Mouse (Mus musculus) heart, embryonic 11.5 days (tissue): ENCODE results near the gene Lrrtm4. TPM values are rescaled to one million over a fixed set of nuclear protein-coding genes. Genes with fewer than 3 reads are reported as not detected.

Experiments used
- ATAC-seq: fragments of 200-750 bp; cut with Nextera tagmentation; replicated peaks from 2 replicates; pipeline ENCODE4 v1.8.0; 2017; ENCODE audit warnings: moderate library complexity; ENCODE audit not compliant: insufficient number of reproducible peaks, low FRiP score, low TSS enrichment
- H3K27ac ChIP-seq: fragments of 300-500 bp; sonication (generic); 2 replicates; pipeline ENCODE4 v1.5.1; 2014; ENCODE audit warnings: mild to moderate bottlenecking, low read depth, low read length
- H3K27me3 ChIP-seq: fragments of 300-500 bp; sonication (generic); 2 replicates; pipeline ENCODE4 v1.6.1; 2014; ENCODE audit warnings: mild to moderate bottlenecking, low read length, mixed read lengths; ENCODE audit not compliant: control insufficient read depth, insufficient read depth
- H3K36me3 ChIP-seq: fragments of 300-500 bp; sonication (generic); 2 replicates; pipeline ENCODE4 v1.6.1; 2014; ENCODE audit warnings: mild to moderate bottlenecking, low read length, moderate library complexity, mixed read lengths; ENCODE audit not compliant: control insufficient read depth, insufficient read depth
- H3K4me1 ChIP-seq: fragments of 300-500 bp; sonication (generic); 2 replicates; pipeline ENCODE4 v1.6.1; 2014; ENCODE audit warnings: low read length; ENCODE audit not compliant: control insufficient read depth, insufficient read depth
- H3K4me2 ChIP-seq: fragments of 300-500 bp; sonication (generic); 2 replicates; pipeline ENCODE4 v1.6.1; 2014; ENCODE audit warnings: mild to moderate bottlenecking, moderate library complexity
- H3K4me3 ChIP-seq: fragments of 300-500 bp; sonication (generic); 2 replicates; pipeline ENCODE4 v1.5.1; 2014; ENCODE audit warnings: low read depth, low read length
- H3K9ac ChIP-seq: fragments of 300-500 bp; sonication (generic); 2 replicates; pipeline ENCODE4 v1.6.1; 2014; ENCODE audit warnings: mild to moderate bottlenecking, low read depth, low read length, moderate library complexity
- H3K9me3 ChIP-seq: fragments of 300-500 bp; sonication (generic); replicated peaks from 2 replicates; pipeline ENCODE4 v1.6.1; 2016; ENCODE audit warnings: low read length; ENCODE audit not compliant: control insufficient read depth
- WGBS: fragments of 180-500 bp; shearing (Covaris S2); extraction: QIAGEN DNeasy Blood & Tissue Kit; methylation state at CpG from one replicate; pipeline ENCODE4 v1.1.7; 2014; ENCODE audit not compliant: insufficient replicate concordance; 5-methylcytosine and 5-hydroxymethylcytosine counted together
- polyA plus RNA-seq: library from polyadenylated mRNA; unstranded; fragments of >200 nt; fragmentation: Nextera tagmentation; extraction: Ambion mirVana; gene quantifications from 2 replicates; pipeline ENCODE4 v1.2.1, GENCODE M21; 2014

The Lrrtm4 gene
- polyA plus RNA-seq, 1 experiment from 2014 or later, result 1.7 TPM

DNA sequence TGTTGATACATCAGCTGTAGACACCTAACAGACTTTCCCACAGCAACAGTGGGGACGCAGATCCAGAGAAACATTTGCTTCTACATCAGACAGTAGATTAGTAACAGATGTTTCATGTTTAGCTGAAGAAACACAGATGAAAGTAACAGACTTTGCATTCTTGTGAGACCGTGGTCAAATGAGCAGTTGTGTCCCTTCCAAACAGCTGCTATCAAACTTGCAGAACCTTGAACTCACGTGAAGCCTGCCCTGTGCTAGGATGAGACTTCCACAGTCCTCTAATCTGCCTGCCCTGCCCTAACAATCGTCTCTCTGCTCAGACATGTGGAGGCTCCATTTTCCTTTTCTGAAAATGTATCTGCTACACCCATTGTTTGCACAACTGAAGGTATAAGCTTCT lies 245.3 kb downstream of the Lrrtm4 start:
- H3K4me3 ChIP-seq, result no peak overlapping the region
- ATAC-seq, result no peak
- H3K4me1 ChIP-seq, result no peaks in the 10 kb centered on the region
- WGBS, result 55% methylated on average over 4 of the region's 4 CpGs
- no peaks in the 10 kb centered on the region for H3K9me3 ChIP-seq
- no peaks in the 10 kb centered on the region for H3K27me3 ChIP-seq
- no peaks in the 10 kb centered on the region for H3K36me3 ChIP-seq
- H3K27ac ChIP-seq, result no peak overlapping the region
- H3K9ac ChIP-seq, result no peak overlapping the region
- H3K4me2 ChIP-seq, result no peak overlapping the region

DNA sequence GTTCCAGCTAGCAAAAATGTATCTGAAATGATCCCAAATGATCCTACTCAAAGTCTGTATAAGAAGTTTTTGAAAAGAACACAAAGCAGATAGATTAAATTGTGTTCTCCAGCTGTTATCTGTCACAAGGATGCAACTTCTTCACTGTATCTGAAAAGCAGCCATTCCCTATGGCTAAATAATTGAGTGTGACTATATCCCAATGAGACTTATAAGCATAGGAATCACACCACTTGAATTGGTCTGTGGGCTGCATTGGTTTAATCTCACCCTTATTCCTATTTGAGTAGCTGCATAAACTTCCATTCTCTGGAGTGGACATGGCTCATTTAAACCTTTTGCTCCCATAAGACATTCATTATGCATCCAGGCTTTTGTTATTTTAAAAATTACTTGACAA lies 245.9 kb downstream of the Lrrtm4 start:
- H3K9me3 ChIP-seq, result no peaks in the 10 kb centered on the region
- no peak overlapping the region for H3K27ac ChIP-seq
- H3K27me3 ChIP-seq, result no peaks in the 10 kb centered on the region
- ATAC-seq, result no peak
- H3K4me1 ChIP-seq, result no peaks in the 10 kb centered on the region
- H3K4me3 ChIP-seq, result no peak overlapping the region
- H3K9ac ChIP-seq, result no peak overlapping the region
- no peaks in the 10 kb centered on the region for H3K36me3 ChIP-seq
- H3K4me2 ChIP-seq, result no peak overlapping the region

DNA sequence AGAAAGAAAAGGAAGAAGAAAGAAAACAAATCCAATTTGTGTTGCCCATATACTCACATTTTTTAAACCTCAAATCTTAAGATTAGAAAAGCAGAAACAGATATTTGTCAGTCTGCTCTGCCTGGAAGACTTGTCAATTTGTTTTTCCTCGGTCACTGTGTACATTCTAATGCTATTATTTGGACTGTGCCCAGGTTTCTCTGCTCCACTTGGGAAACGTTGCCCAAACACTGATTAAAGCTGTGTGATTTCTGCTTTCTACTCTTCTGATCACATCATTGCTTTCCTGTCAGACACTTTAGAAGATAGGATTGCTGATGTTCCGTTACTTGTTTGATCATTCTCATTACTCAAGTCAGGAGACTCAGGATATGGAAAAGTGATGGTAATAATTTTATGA lies 247.1 kb downstream of the Lrrtm4 start:
- Histone ChIP-seq H3K36me3 (no peaks in the 10 kb centered on the region), H3K4me2 (no peak overlapping the region), H3K27ac (no peak overlapping the region), H3K9me3 (no peaks in the 10 kb centered on the region), H3K4me3 (no peak overlapping the region), H3K9ac (no peak overlapping the region), H3K27me3 (no peaks in the 10 kb centered on the region), H3K4me1 (no peaks in the 10 kb centered on the region)
- no peak for ATAC-seq
- 64% methylated on average over 3 of the region's 3 CpGs for WGBS

DNA sequence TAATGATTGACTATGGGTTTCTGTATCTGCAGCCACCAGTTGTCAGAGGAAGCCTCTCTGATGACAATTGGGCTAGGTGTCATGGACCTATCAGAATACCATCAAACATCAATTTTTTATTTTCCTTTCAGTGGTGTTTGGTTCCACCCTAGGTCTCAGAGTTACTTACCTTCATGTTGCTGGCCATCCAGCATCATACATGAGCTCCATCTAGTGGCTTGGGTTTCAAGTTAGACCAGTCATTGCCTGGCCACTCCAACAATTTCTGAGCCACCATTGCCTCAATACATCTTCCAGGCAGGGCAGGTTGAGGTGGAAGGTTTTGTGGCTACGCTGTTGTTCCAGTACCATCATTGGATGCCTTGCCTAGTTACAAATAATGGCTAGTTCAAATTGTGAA lies 268.3 kb downstream of the Lrrtm4 start:
- H3K9ac ChIP-seq, result no peak overlapping the region
- H3K36me3 ChIP-seq, result no peaks in the 10 kb centered on the region
- H3K27me3 ChIP-seq, result no peaks in the 10 kb centered on the region
- ATAC-seq, result no peak
- H3K4me3 ChIP-seq, result no peak overlapping the region
- H3K4me2 ChIP-seq, result no peak overlapping the region
- no peak overlapping the region for H3K27ac ChIP-seq
- no peaks in the 10 kb centered on the region for H3K9me3 ChIP-seq
- no peaks in the 10 kb centered on the region for H3K4me1 ChIP-seq
- 92% methylated on average over 1 of the region's 1 CpGs for WGBS

DNA sequence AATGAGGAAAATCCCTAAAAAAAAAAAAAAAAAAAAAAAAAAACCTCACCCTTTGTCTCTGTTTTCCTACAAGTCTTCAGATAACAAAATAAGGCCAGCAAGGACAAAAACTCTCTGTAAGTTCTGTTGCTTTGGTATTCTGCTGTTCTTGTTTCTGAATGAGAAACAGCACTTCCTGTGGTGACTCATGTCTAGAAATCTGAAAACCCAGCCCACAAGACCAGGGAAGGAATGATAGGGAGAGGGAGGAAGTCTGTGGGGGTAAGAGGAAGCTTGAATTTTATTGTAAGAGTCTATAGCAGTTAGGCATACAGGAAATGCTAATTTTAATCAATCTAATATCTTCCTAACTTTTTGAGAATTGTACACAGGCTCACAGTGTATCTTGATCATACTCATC lies 283.2 kb downstream of the Lrrtm4 start:
- Histone ChIP-seq H3K4me2 (no peak overlapping the region), H3K27me3 (no peaks in the 10 kb centered on the region), H3K27ac (no peak overlapping the region), H3K9ac (no peak overlapping the region), H3K9me3 (no peaks in the 10 kb centered on the region), H3K4me3 (no peak overlapping the region), H3K4me1 (no peaks in the 10 kb centered on the region), H3K36me3 (no peaks in the 10 kb centered on the region)
- ATAC-seq, result no peak

- Histone ChIP-seq H3K4me1 (no peaks in the 10 kb centered on the region), H3K27me3 (no peaks in the 10 kb centered on the region), H3K9ac (no peak overlapping the region), H3K9me3 (no peaks in the 10 kb centered on the region), H3K4me2 (no peak overlapping the region), H3K36me3 (no peaks in the 10 kb centered on the region), H3K4me3 (no peak overlapping the region), H3K27ac (no peak overlapping the region)
- 76% methylated on average over 1 of the region's 1 CpGs for WGBS
- no peak for ATAC-seq
Measured at GRCm38 (mm10) chr6:80303568-80303967, 284.9 kb downstream of the Lrrtm4 start.

DNA sequence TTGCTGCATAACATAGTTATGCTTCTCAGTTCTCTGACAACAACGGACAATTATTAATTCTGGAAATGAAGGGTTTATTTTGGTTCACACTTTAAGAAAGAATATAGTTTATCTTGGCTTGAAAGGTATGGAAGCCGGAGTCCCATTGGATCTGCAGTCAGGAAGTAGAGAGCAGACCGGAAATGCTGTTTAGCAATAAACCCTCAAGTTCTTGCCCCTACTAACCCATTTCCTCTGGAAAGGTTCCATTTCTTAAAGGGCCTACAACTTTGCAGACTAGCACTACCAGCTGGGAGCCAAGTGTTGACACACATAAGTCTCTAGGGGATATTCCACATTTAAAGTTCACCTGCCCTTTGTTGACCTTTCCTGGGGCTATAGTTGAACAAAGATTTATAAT lies 309.7 kb downstream of the Lrrtm4 start:
- no peak overlapping the region for H3K4me3 ChIP-seq
- H3K36me3 ChIP-seq, result no peaks in the 10 kb centered on the region
- no peak overlapping the region for H3K4me2 ChIP-seq
- H3K27ac ChIP-seq, result no peak overlapping the region
- no peaks in the 10 kb centered on the region for H3K9me3 ChIP-seq
- H3K27me3 ChIP-seq, result no peaks in the 10 kb centered on the region
- H3K9ac ChIP-seq, result no peak overlapping the region
- H3K4me1 ChIP-seq, result no peaks in the 10 kb centered on the region
- 86% methylated on average over 3 of the region's 3 CpGs for WGBS
- no peak for ATAC-seq

DNA sequence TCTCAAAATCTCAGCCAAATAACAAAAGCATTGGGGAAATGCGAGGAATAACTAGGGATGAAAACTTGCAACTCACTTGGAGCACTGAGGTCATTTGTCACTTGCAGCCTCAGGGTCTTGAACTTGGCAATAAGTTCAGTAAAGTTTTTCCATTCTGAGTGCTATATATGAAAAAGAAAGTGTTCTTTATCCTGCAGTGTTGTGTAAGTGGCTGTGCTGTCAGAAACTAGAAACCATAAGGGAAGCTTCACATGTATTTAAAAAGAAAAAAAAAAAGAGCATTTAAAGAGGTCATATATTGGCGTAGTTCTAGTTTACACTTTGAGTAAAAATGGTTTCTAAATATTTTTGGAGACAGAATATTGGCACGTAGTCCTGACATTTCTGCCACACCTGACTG lies 313.1 kb downstream of the Lrrtm4 start:
- H3K4me1 ChIP-seq, result no peaks in the 10 kb centered on the region
- no peaks in the 10 kb centered on the region for H3K36me3 ChIP-seq
- 72% methylated on average over 3 of the region's 3 CpGs for WGBS
- H3K9ac ChIP-seq, result no peak overlapping the region
- H3K27me3 ChIP-seq, result no peaks in the 10 kb centered on the region
- no peaks in the 10 kb centered on the region for H3K9me3 ChIP-seq
- no peak for ATAC-seq
- no peak overlapping the region for H3K27ac ChIP-seq
- no peak overlapping the region for H3K4me2 ChIP-seq
- H3K4me3 ChIP-seq, result no peak overlapping the region

DNA sequence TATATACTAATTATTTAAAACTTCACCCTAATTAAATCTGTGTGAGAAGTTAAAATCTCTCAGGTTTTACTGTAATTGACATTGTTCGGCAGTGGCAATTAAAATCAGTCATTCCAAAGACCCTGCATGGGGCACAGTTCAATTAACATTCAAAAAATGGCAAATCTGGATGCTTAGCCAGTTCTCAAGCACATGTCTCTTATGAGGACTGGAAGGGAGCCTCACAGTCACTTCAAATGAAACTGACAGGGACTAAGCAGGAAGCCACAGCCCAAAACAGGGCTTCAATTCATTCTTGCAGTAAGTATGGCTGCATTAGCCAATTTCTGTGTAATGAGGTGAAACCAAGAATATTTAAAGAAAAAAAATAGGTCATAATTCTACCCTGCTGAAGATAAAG lies 333.6 kb downstream of the Lrrtm4 start:
- no peaks in the 10 kb centered on the region for H3K4me1 ChIP-seq
- no peak overlapping the region for H3K27ac ChIP-seq
- H3K4me3 ChIP-seq, result no peak overlapping the region
- no peaks in the 10 kb centered on the region for H3K9me3 ChIP-seq
- H3K36me3 ChIP-seq, result no peaks in the 10 kb centered on the region
- H3K27me3 ChIP-seq, result no peaks in the 10 kb centered on the region
- ATAC-seq, result no peak
- 78% methylated on average over 1 of the region's 1 CpGs for WGBS
- H3K4me2 ChIP-seq, result no peak overlapping the region
- no peak overlapping the region for H3K9ac ChIP-seq
